Mouse (Mus musculus): Measurements from ENCODE around the gene Ypel1.

DNA sequence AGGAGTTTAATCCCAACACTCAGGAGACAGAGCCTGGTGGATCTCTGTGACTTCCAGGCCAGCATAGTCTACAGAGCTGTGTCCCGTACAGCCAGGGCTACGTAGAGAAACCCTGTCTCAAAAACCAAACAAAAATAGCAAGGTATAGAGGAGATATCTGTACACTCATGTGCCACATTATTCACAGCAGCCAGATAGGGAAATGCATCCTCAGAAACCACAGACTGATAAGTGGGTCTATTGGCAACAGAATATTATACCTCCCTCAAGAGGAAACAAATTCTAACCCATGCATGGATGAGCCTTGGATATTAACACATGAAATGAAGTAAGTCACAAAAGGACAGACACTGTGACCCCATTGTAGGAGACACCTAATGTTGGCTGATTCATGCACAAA lies 1.9 kb upstream of the Ypel1 start:
- TF ChIP-seq CTCF (IDR thresholded peaks at IDR 0.05; ENCODE audit: low read depth) = no peak
- TF ChIP-seq EP300 (IDR thresholded peaks at IDR 0.05; ENCODE audit: low read depth) = no peak
